Mouse (Mus musculus): ENCODE measurements around the gene Serac1. TPM values are rescaled to one million over a fixed set of nuclear protein-coding genes. Genes with fewer than 3 reads are reported as not detected.

The Serac1 gene
- polyA plus RNA-seq (2015; fragmentation: Nextera tagmentation; extraction: Ambion mirVana) = 5.4 and 5.6 TPM in 2 replicates

- Histone ChIP-seq H3K27me3 (no peaks in the 10 kb centered on the region), H3K4me2 (peak within 1 kb of the TSS; percentile 73), H3K9me3 (replicated peaks) (no peaks in the 10 kb centered on the region), H3K36me3 (peaks cover 18% of the 10 kb centered on the region), H3K27ac (peak within 1 kb of the TSS; percentile 91), H3K4me3 (replicated peaks) (peak within 1 kb of the TSS; percentile 77), H3K9ac (peak within 1 kb of the TSS; percentile 85), H3K4me1 (peaks cover 13% of the 10 kb centered on the region)
- peak; percentile 98 for ATAC-seq (replicated peaks; ENCODE audit: low FRiP score)
- under 1% methylated on average over 70 of the region's 70 CpGs for WGBS
These were observed at the start of gene Serac1, which contains the start of gene Gtf2h5 for GRCm38 (mm10) chr17:6079287-6080122. Serac1 (minus strand) TSS chr17:6079741. Gtf2h5 (plus strand) TSS chr17:6079786.

- H3K4me1 ChIP-seq = no peaks in the 10 kb centered on the region
- peaks cover 17% of the 10 kb centered on the region for H3K36me3 ChIP-seq
- H3K27me3 ChIP-seq = no peaks in the 10 kb centered on the region
- H3K4me2 ChIP-seq = no peak overlapping the region
- no peaks in the 10 kb centered on the region for H3K9me3 ChIP-seq (replicated peaks)
- no peak overlapping the region for H3K27ac ChIP-seq
- no peak for ATAC-seq (replicated peaks; ENCODE audit: low FRiP score)
- H3K9ac ChIP-seq = no peak overlapping the region
- H3K4me3 ChIP-seq (replicated peaks) = no peak overlapping the region
- 50% methylated on average over 3 of the region's 3 CpGs for WGBS
These were observed 48.5 kb upstream of the Serac1 start for GRCm38 (mm10) chr17:6128039-6128438.

DNA sequence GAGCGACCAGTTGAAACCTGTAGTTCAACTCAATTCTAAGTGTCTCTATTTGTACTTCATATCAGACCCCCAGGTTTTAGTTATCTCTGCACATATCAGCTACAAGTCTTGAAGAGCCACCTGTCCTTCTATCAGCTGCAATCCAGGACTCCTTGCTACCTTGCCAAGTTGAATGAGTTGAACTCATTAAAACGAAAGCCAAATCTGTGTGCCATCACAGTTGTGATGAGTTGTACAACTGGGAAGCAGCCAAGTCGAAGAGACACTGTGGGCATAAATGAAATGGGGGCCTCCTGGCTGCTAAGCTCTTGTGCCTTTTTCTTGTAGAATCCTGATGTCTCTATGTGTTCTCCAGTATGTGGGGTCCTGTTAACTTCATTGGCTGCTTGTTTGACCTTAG lies 45.9 kb upstream of the Serac1 start:
- H3K4me2 ChIP-seq = no peak overlapping the region
- H3K27ac ChIP-seq = no peak overlapping the region
- no peak for ATAC-seq (replicated peaks; ENCODE audit: low FRiP score)
- no peak overlapping the region for H3K9ac ChIP-seq
- H3K36me3 ChIP-seq = peaks cover 32% of the 10 kb centered on the region
- H3K4me3 ChIP-seq (replicated peaks) = no peak overlapping the region
- H3K27me3 ChIP-seq = no peaks in the 10 kb centered on the region
- no peaks in the 10 kb centered on the region for H3K9me3 ChIP-seq (replicated peaks)
- WGBS = 94% methylated on average over 3 of the region's 3 CpGs
- H3K4me1 ChIP-seq = no peaks in the 10 kb centered on the region

DNA sequence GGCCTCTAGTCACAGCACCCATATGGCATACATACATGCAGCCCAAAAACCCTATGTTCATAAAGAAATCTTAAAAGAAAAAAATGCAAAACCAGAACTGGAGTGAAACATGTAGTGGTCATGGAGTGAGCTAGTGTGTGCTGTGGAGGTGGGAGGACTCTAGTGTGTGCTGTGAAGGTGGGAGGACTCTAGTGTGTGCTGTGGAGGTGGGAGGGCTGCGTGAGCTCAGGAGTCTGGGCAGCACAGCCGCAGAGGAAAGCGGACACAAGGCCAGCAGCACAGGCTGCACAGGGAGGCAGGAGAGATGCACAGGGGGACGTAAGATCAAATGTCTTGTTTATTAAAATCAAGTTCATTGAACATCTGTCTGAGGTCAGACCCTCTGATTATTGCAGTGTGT lies 44.2 kb upstream of the Serac1 start:
- Histone ChIP-seq H3K9me3 (replicated peaks) (no peaks in the 10 kb centered on the region), H3K9ac (no peak overlapping the region), H3K4me2 (no peak overlapping the region), H3K36me3 (peaks cover 33% of the 10 kb centered on the region), H3K4me3 (replicated peaks) (no peak overlapping the region), H3K27me3 (no peaks in the 10 kb centered on the region), H3K27ac (no peak overlapping the region), H3K4me1 (no peaks in the 10 kb centered on the region)
- ATAC-seq (replicated peaks; ENCODE audit: low FRiP score) = no peak
- 65% methylated on average over 4 of the region's 4 CpGs for WGBS

GRCm38 (mm10) chr17:6118861-6119260 lies 39.3 kb upstream of the Serac1 start:
- no peak for ATAC-seq (replicated peaks; ENCODE audit: low FRiP score)
- H3K36me3 ChIP-seq = peaks cover 32% of the 10 kb centered on the region

GRCm38 (mm10) chr17:6117917-6118316 lies 38.4 kb upstream of the Serac1 start:
- Histone ChIP-seq H3K9me3 (replicated peaks) (no peaks in the 10 kb centered on the region), H3K4me1 (0 out of 2 replicates have a peak, but pooled peaks cover 3% of the 10 kb centered on the region), H3K4me3 (replicated peaks) (no peak overlapping the region), H3K9ac (no peak overlapping the region), H3K27ac (no peak overlapping the region), H3K27me3 (no peaks in the 10 kb centered on the region), H3K4me2 (no peak overlapping the region), H3K36me3 (peaks cover 26% of the 10 kb centered on the region)
- no peak for ATAC-seq (replicated peaks; ENCODE audit: low FRiP score)
- WGBS = 86% methylated on average over 3 of the region's 3 CpGs

More at GRCm38 (mm10) chr17:6118861-6119260, 39.3 kb upstream of the Serac1 start:
- Histone ChIP-seq H3K27me3 (no peaks in the 10 kb centered on the region), H3K27ac (no peak overlapping the region), H3K9ac (no peak overlapping the region), H3K4me1 (0 out of 2 replicates have a peak, but pooled peaks cover 3% of the 10 kb centered on the region), H3K9me3 (replicated peaks) (no peaks in the 10 kb centered on the region), H3K4me2 (no peak overlapping the region), H3K4me3 (replicated peaks) (no peak overlapping the region)
- WGBS = 92% methylated on average over 4 of the region's 4 CpGs

DNA sequence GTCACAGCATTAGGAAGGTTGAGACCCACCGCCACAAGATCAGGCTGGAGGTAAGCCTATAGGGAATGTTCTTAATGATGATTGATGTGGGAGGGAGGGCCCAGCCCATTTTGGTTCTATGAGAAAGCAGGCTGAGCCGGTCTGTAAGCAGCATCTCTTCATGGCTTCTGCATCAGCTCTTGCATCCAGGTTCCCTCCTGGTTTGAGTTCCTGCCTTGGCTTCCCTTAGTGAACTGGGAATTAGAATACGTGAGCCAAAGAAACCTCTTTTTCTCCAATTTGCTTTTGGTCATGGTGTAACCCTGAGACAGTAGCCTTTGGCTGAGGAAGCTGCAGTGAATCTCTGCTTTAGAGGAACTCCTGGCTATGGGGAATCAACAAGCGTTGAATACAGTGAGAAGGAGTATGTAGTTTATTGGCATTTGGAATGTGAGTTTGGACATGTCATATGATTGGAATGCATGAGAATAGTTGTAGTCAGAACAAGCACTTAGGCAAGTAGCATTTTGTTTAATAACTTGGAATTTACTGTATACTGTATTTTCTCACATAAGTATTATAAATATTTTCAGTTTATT lies 37.7 kb upstream of the Serac1 start:
- no peak for ATAC-seq (replicated peaks; ENCODE audit: low FRiP score)
- 77% methylated on average over 4 of the region's 4 CpGs for WGBS
- H3K4me2 ChIP-seq = no peak overlapping the region

DNA sequence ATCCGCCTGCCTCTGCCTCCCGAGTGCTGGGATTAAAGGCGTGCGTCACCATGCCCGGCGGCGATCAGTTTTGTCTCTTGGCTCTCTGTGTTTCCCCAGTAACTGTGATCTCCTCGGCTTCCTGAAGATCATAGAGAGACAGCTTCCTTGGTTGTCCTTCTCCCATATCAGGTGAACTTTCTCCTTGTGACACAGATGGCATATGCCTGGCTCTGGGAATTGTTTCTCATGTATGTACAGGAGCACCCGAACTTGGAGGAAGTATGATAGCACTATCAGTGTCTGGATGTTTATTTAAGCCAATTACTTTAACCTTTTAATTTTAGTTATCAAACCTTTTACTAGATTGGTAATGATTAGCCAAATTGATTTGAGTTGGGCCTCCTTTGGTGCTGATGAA lies 35.5 kb upstream of the Serac1 start:
- no peak overlapping the region for H3K9ac ChIP-seq
- no peaks in the 10 kb centered on the region for H3K9me3 ChIP-seq (replicated peaks)
- no peak for ATAC-seq (replicated peaks; ENCODE audit: low FRiP score)
- no peak overlapping the region for H3K4me3 ChIP-seq (replicated peaks)
- 94% methylated on average over 9 of the region's 9 CpGs for WGBS
- 0 out of 2 replicates have a peak, but pooled peaks cover 17% of the 10 kb centered on the region for H3K36me3 ChIP-seq
- H3K4me1 ChIP-seq = 0 out of 2 replicates have a peak, but pooled peaks cover 3% of the 10 kb centered on the region
- no peak overlapping the region for H3K27ac ChIP-seq
- H3K4me2 ChIP-seq = no peak overlapping the region
- H3K27me3 ChIP-seq = no peaks in the 10 kb centered on the region

More for the DNA sequence above, 37.7 kb upstream of the Serac1 start:
- H3K9me3 ChIP-seq (replicated peaks) = no peaks in the 10 kb centered on the region
- H3K27ac ChIP-seq = no peak overlapping the region
- H3K36me3 ChIP-seq = peaks cover 20% of the 10 kb centered on the region
- no peaks in the 10 kb centered on the region for H3K27me3 ChIP-seq
- H3K9ac ChIP-seq = no peak overlapping the region
- H3K4me3 ChIP-seq (replicated peaks) = no peak overlapping the region
- H3K4me1 ChIP-seq = 0 out of 2 replicates have a peak, but pooled peaks cover 3% of the 10 kb centered on the region

GRCm38 (mm10) chr17:6113653-6114052 lies 34.1 kb upstream of the Serac1 start:
- no peak for ATAC-seq (replicated peaks; ENCODE audit: low FRiP score)
- Histone ChIP-seq H3K27me3 (no peaks in the 10 kb centered on the region), H3K36me3 (peaks cover 23% of the 10 kb centered on the region; the same call in 1 of the 2 replicates), H3K4me3 (replicated peaks) (no peak overlapping the region), H3K4me1 (0 out of 2 replicates have a peak, but pooled peaks cover 12% of the 10 kb centered on the region), H3K9ac (no peak overlapping the region), H3K9me3 (replicated peaks) (no peaks in the 10 kb centered on the region), H3K4me2 (no peak overlapping the region), H3K27ac (no peak overlapping the region)
- 87% methylated on average over 6 of the region's 6 CpGs for WGBS

DNA sequence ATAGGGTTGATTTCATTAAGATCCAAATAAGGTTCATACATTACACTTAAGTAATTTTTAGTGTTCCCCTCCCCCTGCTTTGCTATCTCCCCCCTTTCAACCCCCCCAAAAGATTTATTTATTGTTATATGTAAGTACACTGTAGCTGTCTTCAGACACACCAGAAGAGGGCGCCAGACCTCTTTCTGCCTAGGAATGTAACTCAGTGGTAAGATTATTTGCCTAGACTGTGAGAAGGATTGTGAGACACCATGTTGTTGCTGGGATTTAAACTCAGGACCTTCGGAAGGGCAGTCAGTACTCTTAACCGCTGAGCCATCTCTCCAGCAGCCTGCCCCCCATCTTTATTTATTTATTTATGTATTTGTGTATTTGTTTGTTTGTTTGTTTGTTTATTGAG lies 31.4 kb upstream of the Serac1 start:
- Histone ChIP-seq H3K27me3 (no peaks in the 10 kb centered on the region), H3K36me3 (peaks cover 23% of the 10 kb centered on the region; the same call in 1 of the 2 replicates), H3K9ac (no peak overlapping the region), H3K27ac (no peak overlapping the region), H3K4me2 (no peak overlapping the region), H3K4me1 (peaks cover 20% of the 10 kb centered on the region), H3K4me3 (replicated peaks) (no peak overlapping the region), H3K9me3 (replicated peaks) (no peaks in the 10 kb centered on the region)
- ATAC-seq (replicated peaks; ENCODE audit: low FRiP score) = no peak
- 79% methylated on average over 3 of the region's 3 CpGs for WGBS

GRCm38 (mm10) chr17:6108175-6108574 lies 28.6 kb upstream of the Serac1 start:
- no peak overlapping the region for H3K27ac ChIP-seq
- H3K4me3 ChIP-seq (replicated peaks) = peak overlapping the region; percentile 94
- peak overlapping the region; percentile 80 for H3K4me2 ChIP-seq
- H3K36me3 ChIP-seq = peaks cover 12% of the 10 kb centered on the region; the same call in 1 of the 2 replicates
- H3K9ac ChIP-seq = peak overlapping the region; percentile 93
- H3K4me1 ChIP-seq = peaks cover 20% of the 10 kb centered on the region
- 43% methylated on average over 7 of the region's 7 CpGs for WGBS
- no peak for ATAC-seq (replicated peaks; ENCODE audit: low FRiP score)
- H3K27me3 ChIP-seq = peaks cover 10% of the 10 kb centered on the region; the same call in 1 of the 2 replicates
- no peaks in the 10 kb centered on the region for H3K9me3 ChIP-seq (replicated peaks)

Measured in kidney, embryonic 15.5 days (tissue).